Mouse (Mus musculus) lung, postnatal 0 days (tissue): ENCODE data around the gene Flywch1.

ENCODE experiments used
- CTCF ChIP-seq: IDR thresholded peaks from 2 replicates; pipeline ENCODE4 v1.5.1; 2016; ENCODE audit warnings: antibody characterized with exemption, mild to moderate bottlenecking
- EP300 ChIP-seq: IDR thresholded peaks from 2 replicates; pipeline ENCODE4 v1.6.1; 2016; ENCODE audit warnings: antibody characterized with exemption, mild to moderate bottlenecking, control low read depth

- TF ChIP-seq CTCF (no peak), EP300 (no peak)
Measured at GRCm38 (mm10) chr17:23777141-23777540, 5.7 kb upstream of the Flywch1 start.
